Mouse (Mus musculus): ENCODE data around the gene Gxylt1. TPM values are rescaled to one million over a fixed set of nuclear protein-coding genes. Genes with fewer than 3 reads are reported as not detected.
A peak's percentile ranks its signal among the peaks of the same experiment; 100 is the strongest.
"Not testable (repeated sequence)": the region's sequence is repeated elsewhere in the genome, so short reads cannot be mapped to it uniquely, and the experiment has no call there.

Gxylt1 gene
- polyA plus RNA-seq, 1 experiment from 2014 or later = 12.5 TPM

DNA sequence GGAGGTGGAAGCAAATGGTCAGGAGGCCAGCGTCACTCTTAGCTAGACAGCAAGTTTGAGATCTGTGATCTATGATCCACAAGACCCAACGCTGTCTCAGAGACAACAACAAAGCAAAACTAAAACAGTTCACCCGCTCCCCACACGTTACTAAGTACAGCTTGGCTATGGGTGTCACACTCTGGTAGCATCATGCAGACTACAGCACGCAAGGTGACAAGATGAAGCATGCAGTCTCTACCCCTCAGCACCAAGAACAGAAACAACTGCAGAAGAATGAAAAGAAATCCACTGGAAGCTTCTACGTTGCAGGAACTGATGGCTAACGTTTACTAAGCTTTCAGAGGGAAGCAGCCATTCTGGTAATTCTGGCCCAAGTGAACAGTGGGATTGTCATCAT, 11.4 kb downstream of the Gxylt1 start:
- WGBS = 81% methylated on average over 7 of the region's 7 CpGs
- Histone ChIP-seq H3K9ac (no peak overlapping the region), H3K4me3 (replicated peaks) (no peak overlapping the region), H3K36me3 (peaks cover 4% of the 10 kb centered on the region), H3K27ac (replicated peaks) (no peak overlapping the region), H3K4me2 (replicated peaks) (no peak overlapping the region), H3K9me3 (replicated peaks) (no peaks in the 10 kb centered on the region), H3K4me1 (no peaks in the 10 kb centered on the region), H3K27me3 (no peaks in the 10 kb centered on the region)
- ATAC-seq (ENCODE audit: insufficient number of reproducible peaks, low FRiP score, low TSS enrichment, low read depth) = no peak

DNA sequence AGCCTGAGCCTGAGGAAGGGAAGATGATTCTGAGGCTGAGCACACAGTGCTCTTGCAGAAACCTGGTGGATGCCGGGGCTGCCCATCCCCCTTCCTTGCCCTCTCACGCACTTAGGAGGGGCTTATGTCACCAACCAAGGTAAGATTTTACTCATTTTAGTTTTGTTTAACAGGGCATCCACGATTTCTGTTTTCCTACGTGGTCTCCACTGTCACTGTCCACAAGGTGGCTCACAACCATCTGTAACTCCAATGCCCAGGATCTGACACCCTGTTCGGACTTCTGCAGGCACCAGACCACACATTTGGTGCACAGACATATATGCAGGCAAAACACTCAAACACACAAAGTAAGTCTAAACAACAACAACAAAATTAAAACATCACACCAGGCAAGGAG, 12.2 kb downstream of the Gxylt1 start:
- no peak for ATAC-seq (ENCODE audit: insufficient number of reproducible peaks, low FRiP score, low TSS enrichment, low read depth)
- peaks cover 12% of the 10 kb centered on the region for H3K36me3 ChIP-seq
- no peaks in the 10 kb centered on the region for H3K27me3 ChIP-seq
- H3K4me1 ChIP-seq = no peaks in the 10 kb centered on the region
- H3K4me3 ChIP-seq (replicated peaks) = no peak overlapping the region
- no peaks in the 10 kb centered on the region for H3K9me3 ChIP-seq (replicated peaks)
- H3K4me2 ChIP-seq (replicated peaks) = no peak overlapping the region
- 47% methylated on average over 5 of the region's 5 CpGs for WGBS
- no peak overlapping the region for H3K9ac ChIP-seq
- no peak overlapping the region for H3K27ac ChIP-seq (replicated peaks)

DNA sequence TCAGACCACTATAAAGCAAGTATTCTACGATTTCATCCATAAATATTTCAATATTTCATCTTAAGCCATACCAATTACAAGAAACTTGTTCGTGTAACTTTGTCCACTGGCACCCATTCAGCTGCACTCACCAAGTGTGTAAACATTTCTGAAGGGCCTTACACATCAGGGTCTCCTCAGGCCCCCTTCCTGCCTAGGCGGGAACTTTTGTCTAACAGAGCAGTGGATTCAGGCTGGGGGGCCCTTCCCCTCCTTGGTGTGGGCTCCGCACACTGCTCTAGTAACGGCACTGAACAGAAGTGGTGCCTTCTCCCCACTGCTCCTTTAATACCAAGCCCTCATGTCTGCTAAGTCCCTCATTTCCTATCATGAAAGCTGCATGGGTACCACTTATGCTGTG, 12.7 kb downstream of the Gxylt1 start:
- H3K4me2 ChIP-seq (replicated peaks) = no peak overlapping the region
- H3K9me3 ChIP-seq (replicated peaks) = no peaks in the 10 kb centered on the region
- ATAC-seq (ENCODE audit: insufficient number of reproducible peaks, low FRiP score, low TSS enrichment, low read depth) = no peak
- no peak overlapping the region for H3K27ac ChIP-seq (replicated peaks)
- peaks cover 16% of the 10 kb centered on the region for H3K36me3 ChIP-seq
- no peak overlapping the region for H3K4me3 ChIP-seq (replicated peaks)
- H3K9ac ChIP-seq = no peak overlapping the region
- WGBS = 86% methylated on average over 5 of the region's 5 CpGs
- no peaks in the 10 kb centered on the region for H3K27me3 ChIP-seq
- no peaks in the 10 kb centered on the region for H3K4me1 ChIP-seq

DNA sequence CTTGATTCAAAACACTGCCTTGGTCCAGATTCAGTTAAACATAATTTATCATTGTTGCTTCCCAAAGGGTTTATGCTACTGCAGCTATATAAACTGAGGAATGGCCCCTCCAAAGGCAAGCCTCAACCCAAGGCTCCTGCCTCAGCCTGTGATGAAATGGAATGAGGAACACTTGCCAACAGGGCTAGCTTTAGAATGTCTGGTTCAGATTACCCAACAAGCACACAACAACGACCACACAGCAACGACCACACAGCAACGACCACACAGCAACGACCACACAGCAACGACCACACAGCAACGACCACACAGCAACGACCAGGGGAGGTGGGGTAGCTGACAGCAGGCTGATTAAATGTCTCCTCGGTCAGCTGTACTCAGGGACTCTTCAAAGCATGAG, 15.0 kb downstream of the Gxylt1 start:
- Histone ChIP-seq H3K27me3 (no peaks in the 10 kb centered on the region), H3K36me3 (peaks cover 31% of the 10 kb centered on the region), H3K4me3 (replicated peaks) (no peak overlapping the region), H3K27ac (replicated peaks) (no peak overlapping the region), H3K9ac (no peak overlapping the region), H3K9me3 (replicated peaks) (no peaks in the 10 kb centered on the region), H3K4me2 (replicated peaks) (no peak overlapping the region), H3K4me1 (no peaks in the 10 kb centered on the region)
- no peak for ATAC-seq (ENCODE audit: insufficient number of reproducible peaks, low FRiP score, low TSS enrichment, low read depth)
- WGBS = 74% methylated on average over 8 of the region's 8 CpGs

DNA sequence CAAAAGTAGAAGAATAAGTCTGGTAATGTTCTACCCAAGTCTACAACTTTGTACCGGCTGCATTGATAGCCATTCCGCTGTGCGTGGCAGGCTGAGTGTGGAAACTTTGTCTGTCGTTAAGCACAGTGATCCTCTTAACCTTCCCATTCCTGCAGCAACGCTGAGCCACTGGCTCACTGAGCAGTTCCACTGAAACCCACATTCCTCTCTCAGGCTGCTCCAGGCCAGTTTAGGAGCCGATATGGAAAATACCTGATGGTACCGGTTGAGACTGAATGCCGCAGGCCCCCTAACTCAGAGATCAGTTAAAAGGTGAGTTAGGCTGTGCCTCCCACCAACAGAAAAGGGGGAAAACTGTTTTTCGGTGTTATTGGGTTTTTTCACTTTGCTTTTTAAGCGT, 19.7 kb downstream of the Gxylt1 start:
- Histone ChIP-seq H3K9ac (no peak overlapping the region), H3K36me3 (peaks cover 45% of the 10 kb centered on the region), H3K4me1 (no peaks in the 10 kb centered on the region), H3K9me3 (replicated peaks) (no peaks in the 10 kb centered on the region), H3K4me2 (replicated peaks) (no peak overlapping the region), H3K27me3 (no peaks in the 10 kb centered on the region), H3K27ac (replicated peaks) (no peak overlapping the region), H3K4me3 (replicated peaks) (no peak overlapping the region)
- ATAC-seq (ENCODE audit: insufficient number of reproducible peaks, low FRiP score, low TSS enrichment, low read depth) = no peak
- 49% methylated on average over 10 of the region's 10 CpGs for WGBS

DNA sequence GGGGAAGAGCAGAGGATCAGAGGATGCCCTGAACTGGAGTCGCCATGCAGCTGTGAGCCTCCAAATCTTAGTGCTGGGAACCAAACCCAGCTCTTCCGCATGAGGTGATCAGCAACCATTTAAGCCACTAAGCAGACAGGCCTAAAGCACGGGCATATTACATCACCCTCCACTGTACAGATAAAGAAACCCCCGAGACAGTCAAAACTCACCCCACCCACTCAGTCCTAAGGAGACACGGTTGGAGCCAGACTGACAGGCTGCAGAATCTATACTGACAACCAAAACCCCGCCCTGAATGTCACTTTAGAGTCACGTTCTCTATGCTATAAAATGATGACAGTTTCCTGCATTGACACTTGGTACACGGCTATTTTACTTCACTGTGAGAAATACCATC, 21.8 kb downstream of the Gxylt1 start:
- 64% methylated on average over 8 of the region's 8 CpGs for WGBS
- no peak for ATAC-seq (ENCODE audit: insufficient number of reproducible peaks, low FRiP score, low TSS enrichment, low read depth)
- peaks cover 37% of the 10 kb centered on the region for H3K36me3 ChIP-seq

DNA sequence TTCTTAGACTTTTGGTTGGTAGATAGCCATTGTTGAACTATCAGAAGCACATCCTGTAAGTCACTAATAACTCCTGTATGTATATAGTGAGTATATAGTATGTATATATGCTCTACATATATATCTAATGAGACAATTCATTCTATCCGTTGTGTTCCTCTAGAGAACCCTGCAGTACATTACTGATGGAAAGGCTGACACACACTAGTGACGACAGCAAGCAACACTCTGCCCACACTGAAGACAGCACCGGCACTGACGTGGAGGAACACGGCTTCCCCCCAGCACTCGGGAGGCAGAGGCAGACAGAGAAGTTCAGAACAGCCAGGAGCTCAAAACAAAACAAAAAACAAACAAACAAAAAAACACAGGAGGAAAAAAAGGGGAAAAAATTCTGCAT, 22.6 kb downstream of the Gxylt1 start:
- no peak overlapping the region for H3K27ac ChIP-seq (replicated peaks)
- no peak for ATAC-seq (ENCODE audit: insufficient number of reproducible peaks, low FRiP score, low TSS enrichment, low read depth)
- H3K4me3 ChIP-seq (replicated peaks) = no peak overlapping the region
- H3K4me1 ChIP-seq = no peaks in the 10 kb centered on the region
- peaks cover 34% of the 10 kb centered on the region for H3K36me3 ChIP-seq
- H3K4me2 ChIP-seq (replicated peaks) = no peak overlapping the region
- H3K9me3 ChIP-seq (replicated peaks) = no peaks in the 10 kb centered on the region
- 79% methylated on average over 6 of the region's 6 CpGs for WGBS
- H3K9ac ChIP-seq = no peak overlapping the region
- no peaks in the 10 kb centered on the region for H3K27me3 ChIP-seq

More for the DNA sequence above, 21.8 kb downstream of the Gxylt1 start:
- Histone ChIP-seq H3K4me1 (no peaks in the 10 kb centered on the region), H3K9ac (no peak overlapping the region), H3K4me3 (replicated peaks) (no peak overlapping the region), H3K27me3 (no peaks in the 10 kb centered on the region), H3K9me3 (replicated peaks) (no peaks in the 10 kb centered on the region), H3K27ac (replicated peaks) (no peak overlapping the region), H3K4me2 (replicated peaks) (no peak overlapping the region)

DNA sequence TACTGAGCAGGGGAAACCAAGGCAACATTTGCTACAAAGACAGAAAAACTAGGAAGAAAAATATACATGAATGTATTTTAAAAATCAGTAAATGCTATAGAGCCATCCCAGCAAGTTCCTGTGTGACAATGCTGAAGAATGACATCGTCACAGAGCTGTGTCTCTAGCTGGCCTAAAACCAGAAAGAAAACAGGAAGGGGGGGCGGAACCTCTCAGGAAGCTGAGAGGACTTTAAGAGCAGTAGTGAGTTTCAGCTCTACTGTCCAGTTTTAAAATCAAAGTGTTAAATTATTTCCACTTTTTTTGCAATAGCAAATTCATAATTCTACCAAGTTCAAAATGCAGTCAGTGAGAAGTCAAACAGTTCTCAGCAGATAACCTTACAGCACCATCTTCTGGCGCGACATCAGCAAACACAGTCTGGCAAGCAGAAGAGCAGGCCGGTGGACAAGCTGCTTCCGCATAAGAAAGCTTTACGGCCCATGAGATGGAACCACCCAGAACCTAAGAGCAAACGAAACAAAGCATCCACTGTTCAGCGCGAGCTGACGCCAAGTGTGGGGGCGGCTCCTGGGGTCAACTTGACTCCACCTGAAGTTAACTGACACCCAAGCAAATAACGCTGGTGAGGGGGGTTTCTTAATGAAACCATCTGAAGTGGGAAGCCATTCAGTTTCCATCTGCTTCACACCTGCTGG, 23.3 kb downstream of the Gxylt1 start:
- ATAC-seq (ENCODE audit: insufficient number of reproducible peaks, low FRiP score, low TSS enrichment, low read depth) = no peak
- no peak overlapping the region for H3K4me3 ChIP-seq (replicated peaks)
- H3K9ac ChIP-seq = no peak overlapping the region
- no peaks in the 10 kb centered on the region for H3K9me3 ChIP-seq (replicated peaks)
- no peaks in the 10 kb centered on the region for H3K27me3 ChIP-seq
- no peaks in the 10 kb centered on the region for H3K4me1 ChIP-seq
- H3K27ac ChIP-seq (replicated peaks) = no peak overlapping the region
- H3K4me2 ChIP-seq (replicated peaks) = no peak overlapping the region
- WGBS = 45% methylated on average over 13 of the region's 13 CpGs
- H3K36me3 ChIP-seq = peaks cover 31% of the 10 kb centered on the region

DNA sequence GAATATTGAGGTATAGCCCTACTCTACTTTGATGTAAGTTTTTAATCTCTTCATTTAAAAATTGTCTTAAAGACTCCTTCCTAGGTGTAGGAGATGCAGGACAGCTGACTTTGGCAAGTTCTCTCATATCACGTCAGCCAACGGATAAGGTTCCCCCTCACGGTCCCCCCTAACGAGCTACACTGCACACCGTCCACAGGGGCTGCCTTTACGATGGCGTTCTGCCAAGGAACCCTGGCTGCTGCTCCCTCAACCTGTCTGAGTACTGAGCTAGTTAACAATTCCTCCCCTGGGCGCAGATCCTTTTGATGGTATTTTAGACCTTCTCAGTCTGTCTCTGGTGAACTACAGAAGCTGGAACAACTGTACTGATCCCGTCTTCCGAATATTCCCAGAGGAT, 31.8 kb downstream of the Gxylt1 start:
- WGBS = 61% methylated on average over 10 of the region's 10 CpGs

DNA sequence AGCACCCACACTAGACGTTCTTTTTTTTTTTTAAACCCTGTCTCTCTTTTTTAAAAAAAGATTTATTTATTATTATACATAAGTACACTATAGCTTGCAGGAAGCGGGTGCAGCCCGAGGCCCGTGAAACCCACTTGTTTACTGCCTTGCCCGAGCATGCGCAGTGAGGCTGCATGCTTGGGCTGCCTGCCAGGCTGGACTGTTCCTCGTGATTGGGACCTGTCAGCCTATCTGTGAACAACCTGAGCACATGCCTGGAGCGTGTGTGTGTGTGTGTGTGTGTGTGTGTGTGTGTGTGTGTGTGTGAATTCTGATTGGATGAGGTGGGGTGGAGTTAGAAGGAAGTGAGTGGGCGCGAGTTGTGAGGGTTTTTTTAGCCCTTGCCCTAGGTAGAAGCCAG, 38.5 kb downstream of the Gxylt1 start:
- not testable (repeated sequence) for H3K9ac ChIP-seq; H3K27ac ChIP-seq (replicated peaks); H3K4me1 ChIP-seq; H3K4me2 ChIP-seq (replicated peaks); H3K9me3 ChIP-seq (replicated peaks); ATAC-seq (ENCODE audit: insufficient number of reproducible peaks, low FRiP score, low TSS enrichment, low read depth); H3K4me3 ChIP-seq (replicated peaks); H3K27me3 ChIP-seq
- 86% methylated on average over 10 of the region's 10 CpGs for WGBS
- peaks cover 13% of the 10 kb centered on the region; the same call in 1 of the 2 replicates for H3K36me3 ChIP-seq

More for the DNA sequence above, 31.8 kb downstream of the Gxylt1 start:
- H3K27ac ChIP-seq (replicated peaks) = no peak overlapping the region
- H3K9ac ChIP-seq = no peak overlapping the region
- 0 out of 2 replicates have a peak, but pooled peaks have one; percentile 34 for ATAC-seq (ENCODE audit: insufficient number of reproducible peaks, low FRiP score, low TSS enrichment, low read depth)
- H3K36me3 ChIP-seq = peaks cover 43% of the 10 kb centered on the region
- no peaks in the 10 kb centered on the region for H3K27me3 ChIP-seq
- H3K9me3 ChIP-seq (replicated peaks) = no peaks in the 10 kb centered on the region
- no peaks in the 10 kb centered on the region for H3K4me1 ChIP-seq
- no peak overlapping the region for H3K4me2 ChIP-seq (replicated peaks)
- H3K4me3 ChIP-seq (replicated peaks) = no peak overlapping the region

DNA sequence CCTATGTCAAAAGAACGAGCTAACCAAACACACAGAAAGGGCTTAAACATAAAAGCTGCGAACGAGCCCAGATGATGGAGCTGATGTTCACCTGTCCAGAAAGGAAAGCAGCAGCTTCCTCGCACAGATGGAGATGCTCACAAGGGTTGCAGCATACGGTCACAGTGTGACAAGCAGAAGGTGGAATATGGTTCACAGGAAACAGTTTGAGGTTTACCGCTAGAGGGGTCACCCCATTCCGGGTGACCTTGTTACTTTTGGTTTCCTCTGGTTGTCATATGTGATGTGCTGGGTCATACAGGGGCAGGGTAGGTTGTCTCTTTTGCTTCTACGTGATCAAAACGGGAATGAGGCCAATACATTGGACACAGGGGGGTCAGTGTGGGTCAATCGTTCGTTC, 46.0 kb downstream of the Gxylt1 start:
- Histone ChIP-seq H3K9me3 (replicated peaks) (0 out of 2 replicates have a peak, but pooled peaks cover 3% of the 10 kb centered on the region), H3K27me3 (no peaks in the 10 kb centered on the region), H3K4me3 (replicated peaks) (no peak overlapping the region), H3K4me1 (no peaks in the 10 kb centered on the region), H3K36me3 (no peaks in the 10 kb centered on the region), H3K9ac (no peak overlapping the region), H3K27ac (replicated peaks) (no peak overlapping the region), H3K4me2 (replicated peaks) (no peak overlapping the region)
- WGBS = 78% methylated on average over 11 of the region's 11 CpGs
- ATAC-seq (ENCODE audit: insufficient number of reproducible peaks, low FRiP score, low TSS enrichment, low read depth) = no peak

DNA sequence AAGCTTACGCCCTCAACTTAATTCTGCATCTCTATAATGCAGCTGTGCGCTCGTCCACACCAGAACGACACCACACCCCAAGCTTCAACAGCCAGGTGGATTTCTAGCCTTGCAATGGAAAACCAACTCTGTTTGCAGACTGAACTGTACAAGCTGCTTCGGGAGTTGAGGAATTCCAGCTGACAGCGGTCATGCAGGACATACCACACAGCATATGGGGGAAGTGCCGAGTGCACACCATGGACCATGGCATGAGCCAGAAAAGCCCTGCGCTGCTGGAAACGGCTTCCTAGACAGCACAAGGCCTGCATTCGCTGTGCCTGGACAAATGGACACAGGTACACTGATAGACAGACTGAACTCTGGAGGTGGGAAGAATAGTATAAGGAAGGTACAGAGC, 46.6 kb downstream of the Gxylt1 start:
- no peaks in the 10 kb centered on the region for H3K4me1 ChIP-seq
- H3K36me3 ChIP-seq = no peaks in the 10 kb centered on the region
- no peaks in the 10 kb centered on the region for H3K9me3 ChIP-seq (replicated peaks)
- no peak overlapping the region for H3K27ac ChIP-seq (replicated peaks)
- no peak overlapping the region for H3K4me3 ChIP-seq (replicated peaks)
- ATAC-seq (ENCODE audit: insufficient number of reproducible peaks, low FRiP score, low TSS enrichment, low read depth) = no peak
- H3K4me2 ChIP-seq (replicated peaks) = no peak overlapping the region
- no peak overlapping the region for H3K9ac ChIP-seq
- H3K27me3 ChIP-seq = no peaks in the 10 kb centered on the region
- 78% methylated on average over 10 of the region's 10 CpGs for WGBS
